Mouse (Mus musculus) heart, postnatal 25 days (tissue): ENCODE results near the gene Cmtm2a. TPM values are rescaled to one million over a fixed set of nuclear protein-coding genes. Genes with fewer than 3 reads are reported as not detected.

Source experiments
- DNase-seq: peaks from one replicate; pipeline ENCODE4 v3.0.0; 2022; ENCODE audit warnings: low spot score
- intact Hi-C: fragments of 180-260 bp; cut with DNase I; formaldehyde crosslinking; loops from one replicate; pipeline ENCODE4 v1.15.1; 2025
- total RNA-seq, 2 experiments: library from RNA; stranded (reverse); gene quantifications; 2 replicates each; pipeline ENCODE4 v1.2.3; 2021

Gene Cmtm2a
- total RNA-seq, 2 experiments from 2014 or later: not detected

DNA sequence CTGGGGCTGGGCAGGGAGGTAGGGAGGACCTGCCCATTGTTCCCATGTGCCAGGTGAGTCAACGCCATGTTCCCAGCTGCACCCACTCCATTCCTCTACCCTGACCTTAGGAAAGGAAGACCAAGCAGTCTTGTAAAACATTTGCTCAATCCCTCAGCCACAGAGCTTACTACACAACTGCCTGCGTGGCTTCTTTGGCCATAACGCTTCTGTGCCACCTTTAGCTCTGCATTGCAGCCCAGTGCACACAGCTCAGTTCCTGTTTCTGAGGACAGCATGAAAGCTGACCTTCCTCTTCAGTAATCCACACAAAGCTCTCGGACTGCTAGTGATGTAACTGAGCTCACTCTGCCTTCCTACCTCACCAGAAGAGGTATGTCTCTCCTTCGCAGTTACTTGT, 60.1 kb downstream of the Cmtm2a start:
- intact Hi-C loops: no loop called here
- no peak for DNase-seq

DNA sequence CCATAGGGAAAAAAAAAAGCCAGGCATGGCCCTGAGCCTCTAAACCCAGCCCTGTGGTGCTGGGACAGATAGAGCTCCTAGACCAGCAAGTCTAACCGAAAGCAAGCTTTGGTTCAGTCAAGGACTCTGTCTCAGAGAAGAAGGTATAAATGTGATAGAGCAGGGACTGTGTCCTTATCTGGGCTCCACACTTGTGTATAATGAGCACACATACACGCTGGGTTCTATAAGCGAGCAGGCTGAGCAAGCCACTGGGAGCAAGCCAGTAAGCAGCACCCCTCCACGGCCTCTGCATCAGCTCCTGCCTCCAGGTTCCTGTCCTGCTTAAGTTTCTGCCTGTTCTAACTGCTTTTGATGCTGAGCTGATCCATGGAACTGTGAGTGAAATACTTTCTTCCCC, 60.9 kb downstream of the Cmtm2a start:
- intact Hi-C loops: no loop called here
- no peak for DNase-seq

Other genes with a start within 250 kb of the Cmtm2a start
- 100 to 1,000 TPM; 127 to 153 TPM for gene Cdh5, start 191.6 kb downstream of the Cmtm2a start, total RNA-seq
- 1 to 10 TPM in 1 of 2 experiments, under 1 TPM in 1; 0.98 to 1.2 TPM for gene Bean1, start 122.7 kb downstream of the Cmtm2a start, total RNA-seq
- 1 to 10 TPM; 7.1 to 7.3 TPM for gene Tk2, start 44.6 kb downstream of the Cmtm2a start, total RNA-seq
- gene Cklf, start 42.3 kb downstream of the Cmtm2a start, total RNA-seq: 1 to 10 TPM; 4.7 to 5.0 TPM
- gene Gm45711, start 16.9 kb upstream of the Cmtm2a start, total RNA-seq: not detected
- gene Cmtm1, start 17.0 kb upstream of the Cmtm2a start, total RNA-seq: not detected
- not detected for gene Gm11020, start 28.4 kb upstream of the Cmtm2a start, total RNA-seq
- not detected for gene Cmtm2b, start 29.0 kb upstream of the Cmtm2a start, total RNA-seq
- gene Cmtm3, start 46.2 kb upstream of the Cmtm2a start, total RNA-seq: 10 to 100 TPM; 14.6 to 19.4 TPM
- 10 to 100 TPM; 10.5 to 10.6 TPM for gene Cmtm4, start 102.6 kb upstream of the Cmtm2a start, total RNA-seq
- 100 to 1,000 TPM in 1 of 2 experiments, 10 to 100 TPM in 1; 93.5 to 104 TPM for gene Dync1li2, start 149.9 kb upstream of the Cmtm2a start, total RNA-seq
- not detected for gene Terb1, start 216.7 kb upstream of the Cmtm2a start, total RNA-seq
- gene Nae1, start 241.5 kb upstream of the Cmtm2a start, total RNA-seq: 10 to 100 TPM; 29.6 to 30.5 TPM
- 1 to 10 TPM; 2.9 to 3.4 TPM for gene Car7, start 241.5 kb upstream of the Cmtm2a start, total RNA-seq